Mouse (Mus musculus) G1E-ER4 (cell line): ENCODE measurements around the gene Slc25a39. TPM values are rescaled to one million over a fixed set of nuclear protein-coding genes. Genes with fewer than 3 reads are reported as not detected.

ENCODE experiments used
- GATA1 ChIP-seq: IDR thresholded peaks from one replicate; pipeline ENCODE4 v1.8.0; 2012; ENCODE audit warnings: low read length, inconsistent platforms
- polyA plus RNA-seq: library from polyadenylated mRNA; stranded (reverse); fragments of >175 nt; gene quantifications from 2 replicates; pipeline ENCODE4 v1.2.3, GENCODE M21; 2012

The Slc25a39 gene
- 260 and 309 TPM in 2 replicates for polyA plus RNA-seq

- no peak for TF ChIP-seq GATA1
Observed at GRCm38 (mm10) chr11:102407834-102408215, at the start of gene Slc25a39. Gene Slc25a39 (minus strand): TSS chr11:102407946.

GRCm38 (mm10) chr11:102455740-102456396 lies 48.1 kb upstream of the Slc25a39 start:
- TF ChIP-seq GATA1 = no peak

- TF ChIP-seq GATA1 = no peak
Observed at GRCm38 (mm10) chr11:102453131-102453530, 45.4 kb upstream of the Slc25a39 start.

GRCm38 (mm10) chr11:102449043-102450008 lies 41.6 kb upstream of the Slc25a39 start:
- no peak for TF ChIP-seq GATA1

GRCm38 (mm10) chr11:102448327-102448726 lies 40.6 kb upstream of the Slc25a39 start:
- no peak for TF ChIP-seq GATA1

GRCm38 (mm10) chr11:102447497-102447896 lies 39.8 kb upstream of the Slc25a39 start, which contains the start of gene Fam171a2:
Gene Fam171a2 (minus strand): TSS chr11:102447682.
- no peak for TF ChIP-seq GATA1

GRCm38 (mm10) chr11:102446581-102447461 lies 39.1 kb upstream of the Slc25a39 start:
- no peak for TF ChIP-seq GATA1

GRCm38 (mm10) chr11:102445891-102446361 lies 38.2 kb upstream of the Slc25a39 start:
- no peak for TF ChIP-seq GATA1

GRCm38 (mm10) chr11:102445264-102445890 lies 37.6 kb upstream of the Slc25a39 start:
- no peak for TF ChIP-seq GATA1

GRCm38 (mm10) chr11:102444781-102445180 lies 37.0 kb upstream of the Slc25a39 start:
- TF ChIP-seq GATA1 = no peak

GRCm38 (mm10) chr11:102444321-102444720 lies 36.6 kb upstream of the Slc25a39 start:
- TF ChIP-seq GATA1 = no peak

- no peak for TF ChIP-seq GATA1
Observed at GRCm38 (mm10) chr11:102443740-102444139, 36.0 kb upstream of the Slc25a39 start.

GRCm38 (mm10) chr11:102442089-102442488 lies 34.3 kb upstream of the Slc25a39 start:
- no peak for TF ChIP-seq GATA1

GRCm38 (mm10) chr11:102441434-102441833 lies 33.7 kb upstream of the Slc25a39 start:
- TF ChIP-seq GATA1 = no peak

- no peak for TF ChIP-seq GATA1
Observed at GRCm38 (mm10) chr11:102440255-102440654, 32.5 kb upstream of the Slc25a39 start.
